Mouse (Mus musculus) erythroblast, adult 5-6 weeks (primary cell): Measurements from ENCODE around the gene Defa26. TPM values are rescaled to one million over a fixed set of nuclear protein-coding genes. Genes with fewer than 3 reads are reported as not detected.
"Not testable (repeated sequence)": the region's sequence is repeated elsewhere in the genome, so short reads cannot be mapped to it uniquely, and the experiment has no call there.

ENCODE experiments used
- ATAC-seq: replicated peaks from 2 replicates; pipeline ENCODE4 v1.8.0; 2016; ENCODE audit warnings: moderate number of reproducible peaks, mild to moderate bottlenecking, moderate TSS enrichment, inconsistent platforms; ENCODE audit not compliant: poor library complexity, low FRiP score, severe bottlenecking
- total RNA-seq, 2 experiments: library from RNA; stranded (forward) in 1 of 2; stranded (reverse) in 1 of 2; fragments of 150-400 nt in 1 of 2; fragments of 200-764, 138-1000 nt in 1 of 2; gene quantifications; 2 replicates each; pipeline versions ENCODE4 v1.2.3 to v1.2.4; 2015 to 2017; ENCODE audit warnings: low replicate concordance in 2 of 2

Defa26 gene
- total RNA-seq (2015; ENCODE audit: low replicate concordance) (not detected in 2 replicates), total RNA-seq (2017; ENCODE audit: low replicate concordance) (not detected in 2 replicates)

GRCm38 (mm10) chr8:21617883-21618282 is at the start of gene Defa26:
Defa26 (plus strand) TSS chr8:21618183.
- not testable (repeated sequence) for ATAC-seq

GRCm38 (mm10) chr8:21582706-21583105 is 35.3 kb upstream of the Defa26 start, which contains the start of gene Defa28:
Defa28 (plus strand) TSS chr8:21583006.
- ATAC-seq: not testable (repeated sequence)

GRCm38 (mm10) chr8:21594408-21594807 is 23.6 kb upstream of the Defa26 start, which contains the start of gene Gm7861:
Gm7861 (minus strand) TSS chr8:21594508.
- not testable (repeated sequence) for ATAC-seq

GRCm38 (mm10) chr8:21655480-21655879 is 37.5 kb downstream of the Defa26 start, which contains the start of gene Defa17:
Defa17 (plus strand) TSS chr8:21655780.
- not testable (repeated sequence) for ATAC-seq

GRCm38 (mm10) chr8:21665497-21665896 is 47.5 kb downstream of the Defa26 start, which contains the start of gene Defa34:
Defa34 (plus strand) TSS chr8:21665797.
- ATAC-seq: not testable (repeated sequence)

Other genes starting within 250 kb of the Defa26 start
- not detected in 2 replicates for gene Defa2, start 239.7 kb upstream of the Defa26 start, total RNA-seq (2015; ENCODE audit: low replicate concordance)
- not detected in 2 replicates for gene Defa2, start 239.7 kb upstream of the Defa26 start, total RNA-seq (2017; ENCODE audit: low replicate concordance)
- not detected in 2 replicates for gene Defa33, start 226.4 kb upstream of the Defa26 start, total RNA-seq (2015; ENCODE audit: low replicate concordance)
- gene Defa33, start 226.4 kb upstream of the Defa26 start, total RNA-seq (2017; ENCODE audit: low replicate concordance): not detected in 2 replicates
- not detected in 2 replicates for gene Defa36, start 190.8 kb upstream of the Defa26 start, total RNA-seq (2015; ENCODE audit: low replicate concordance)
- not detected in 2 replicates for gene Defa36, start 190.8 kb upstream of the Defa26 start, total RNA-seq (2017; ENCODE audit: low replicate concordance)
- not detected in 2 replicates for gene Gm7849, start 161.6 kb upstream of the Defa26 start, total RNA-seq (2015; ENCODE audit: low replicate concordance)
- not detected in 2 replicates for gene Gm7849, start 161.6 kb upstream of the Defa26 start, total RNA-seq (2017; ENCODE audit: low replicate concordance)
- not detected in 2 replicates for gene Defa20, start 108.9 kb upstream of the Defa26 start, total RNA-seq (2015; ENCODE audit: low replicate concordance)
- gene Defa20, start 108.9 kb upstream of the Defa26 start, total RNA-seq (2017; ENCODE audit: low replicate concordance): not detected in 2 replicates
- gene Defa32, start 89.2 kb upstream of the Defa26 start, total RNA-seq (2015; ENCODE audit: low replicate concordance): not detected in 2 replicates
- not detected in 2 replicates for gene Defa32, start 89.2 kb upstream of the Defa26 start, total RNA-seq (2017; ENCODE audit: low replicate concordance)
- gene Defa37, start 52.8 kb upstream of the Defa26 start, total RNA-seq (2015; ENCODE audit: low replicate concordance): not detected in 2 replicates
- gene Defa37, start 52.8 kb upstream of the Defa26 start, total RNA-seq (2017; ENCODE audit: low replicate concordance): not detected in 2 replicates
- gene Defa28, start 35.2 kb upstream of the Defa26 start, total RNA-seq (2015; ENCODE audit: low replicate concordance): not detected in 2 replicates
- not detected in 2 replicates for gene Defa28, start 35.2 kb upstream of the Defa26 start, total RNA-seq (2017; ENCODE audit: low replicate concordance)
- not detected in 2 replicates for gene Gm7861, start 23.7 kb upstream of the Defa26 start, total RNA-seq (2015; ENCODE audit: low replicate concordance)
- gene Gm7861, start 23.7 kb upstream of the Defa26 start, total RNA-seq (2017; ENCODE audit: low replicate concordance): not detected in 2 replicates
- not detected in 2 replicates for gene Defa17, start 37.6 kb downstream of the Defa26 start, total RNA-seq (2015; ENCODE audit: low replicate concordance)
- not detected in 2 replicates for gene Defa17, start 37.6 kb downstream of the Defa26 start, total RNA-seq (2017; ENCODE audit: low replicate concordance)
- not detected in 2 replicates for gene Defa34, start 47.6 kb downstream of the Defa26 start, total RNA-seq (2015; ENCODE audit: low replicate concordance)
- not detected in 2 replicates for gene Defa34, start 47.6 kb downstream of the Defa26 start, total RNA-seq (2017; ENCODE audit: low replicate concordance)
- not detected in 2 replicates for gene AY761184, start 85.5 kb downstream of the Defa26 start, total RNA-seq (2015; ENCODE audit: low replicate concordance)
- gene AY761184, start 85.5 kb downstream of the Defa26 start, total RNA-seq (2017; ENCODE audit: low replicate concordance): not detected in 2 replicates
- not detected in 2 replicates for gene Defa24, start 116.3 kb downstream of the Defa26 start, total RNA-seq (2015; ENCODE audit: low replicate concordance)
- not detected in 2 replicates for gene Defa24, start 116.3 kb downstream of the Defa26 start, total RNA-seq (2017; ENCODE audit: low replicate concordance)
- gene Defb50, start 205.4 kb downstream of the Defa26 start, total RNA-seq (2015; ENCODE audit: low replicate concordance): not detected in 2 replicates
- gene Defb50, start 205.4 kb downstream of the Defa26 start, total RNA-seq (2017; ENCODE audit: low replicate concordance): not detected in 2 replicates
- not detected in 2 replicates for gene Defb2, start 221.7 kb downstream of the Defa26 start, total RNA-seq (2015; ENCODE audit: low replicate concordance)
- not detected in 2 replicates for gene Defb2, start 221.7 kb downstream of the Defa26 start, total RNA-seq (2017; ENCODE audit: low replicate concordance)
- gene Defb10, start 240.7 kb downstream of the Defa26 start, total RNA-seq (2015; ENCODE audit: low replicate concordance): not detected in 2 replicates
- gene Defb10, start 240.7 kb downstream of the Defa26 start, total RNA-seq (2017; ENCODE audit: low replicate concordance): not detected in 2 replicates